ENCODE assay signal across 30 mouse cellular contexts in genomic region chr10:18830359-18830758, GRCm38 (mm10). TPM values are rescaled to one million over a fixed set of nuclear protein-coding genes. Genes with fewer than 3 reads are reported as not detected.
"Had no signal": no experiment of that assay in that cellular context is flagged by ENCODE, and none has a peak within 500 bp of the region (broad histone marks: within the 10 kb centered on the region; RNA-seq: fewer than 3 reads in every experiment).

No protein-coding gene starts in this region.

- H3K9ac ChIP-seq: intestine, embryonic 15.5 days; limb, embryonic 15.5 days; liver, embryonic 14.5 days; liver, postnatal 0 days; lung, embryonic 14.5 days; neural tube, embryonic 12.5 days; neural tube, embryonic 15.5 days had no signal

- H3K4me2 ChIP-seq: intestine, embryonic 15.5 days; limb, embryonic 15.5 days; liver, embryonic 11.5 days; lung, embryonic 14.5 days; neural tube, embryonic 12.5 days; neural tube, embryonic 15.5 days had no signal

- ATAC-seq: hindbrain, embryonic 16.5 days; intestine, embryonic 15.5 days; liver, postnatal 0 days; lung, postnatal 0 days had no signal

- H3K27ac ChIP-seq: intestine, embryonic 15.5 days; layer of hippocampus, adult 2 months; left cerebral cortex, adult 2 months; limb, embryonic 15.5 days; liver, embryonic 14.5 days; macrophage; midbrain, embryonic 10.5 days; neural tube, embryonic 12.5 days; neural tube, embryonic 15.5 days had no signal

- H3K4me1 ChIP-seq: intestine, embryonic 15.5 days; midbrain, embryonic 10.5 days; neural tube, embryonic 12.5 days; neural tube, embryonic 15.5 days had no signal

- H3K4me3 ChIP-seq: intestine, embryonic 15.5 days; layer of hippocampus, adult 2 months; left cerebral cortex, adult 2 months; limb, embryonic 15.5 days; midbrain, embryonic 10.5 days; neural tube, embryonic 12.5 days; neural tube, embryonic 15.5 days had no signal

- H3K27me3 ChIP-seq: intestine, embryonic 15.5 days; limb, embryonic 15.5 days; neural tube, embryonic 12.5 days; neural tube, embryonic 15.5 days had no signal

- DNase-seq: kidney, adult 18-20 months; kidney, postnatal 10 days; layer of hippocampus, adult 9-11 months; layer of hippocampus, postnatal 36 days; liver, postnatal 0 days; lung, embryonic 14.5 days; midbrain, embryonic 14.5 days; right cerebral cortex, postnatal 25 days; thymus, adult 2 months; thymus, postnatal 14 days; thymus, postnatal 4 days had no signal

- H3K36me3 ChIP-seq: intestine, embryonic 15.5 days; limb, embryonic 15.5 days; midbrain, embryonic 10.5 days; neural tube, embryonic 12.5 days; neural tube, embryonic 15.5 days had no signal

- H3K9me3 ChIP-seq: intestine, embryonic 15.5 days; limb, embryonic 15.5 days; midbrain, embryonic 10.5 days; neural tube, embryonic 12.5 days; neural tube, embryonic 15.5 days had no signal

RNA-seq across cellular contexts. Expression of gene Perp, which starts 14.5 kb away (rescaled TPM):
- polyA plus RNA-seq: macrophage had no signal

RNA-seq across cellular contexts. Expression of gene Gm4922, which starts 43.8 kb away (rescaled TPM):
- total RNA-seq: layer of hippocampus, adult 2 months; layer of hippocampus, postnatal 36 days; left cerebral cortex, adult 2 months; left cerebral cortex, postnatal 10 days; left cerebral cortex, postnatal 36 days; megakaryocyte, adult 5-6 weeks; midbrain, postnatal 0 days had no signal
- polyA plus RNA-seq: large intestine, adult 2 months; limb, embryonic 15.5 days; liver, embryonic 11.5 days; liver, embryonic 14.5 days; liver, postnatal 0 days; lung, embryonic 14.5 days; macrophage; midbrain, embryonic 10.5 days; small intestine, adult 2 months; stomach, embryonic 14.5 days; thymus, adult 2 months had no signal
